ENCODE assay signal across 8 mouse cellular contexts in genomic region chr2:154552424-154552907, GRCm38 (mm10). TPM values are rescaled to one million over a fixed set of nuclear protein-coding genes. Genes with fewer than 3 reads are reported as not detected.
DNase-seq lines count a peak whose midpoint lies in the region; ATAC-seq and TF ChIP-seq lines count a peak whose summit lies in the region.

No protein-coding gene starts in this region.

- peak; percentile 48; the same call in 1 of the 2 replicates for TF ChIP-seq CTCF in embryonic fibroblast, embryonic 13.5 days (IDR thresholded peaks at IDR 0.05; ENCODE audit: borderline replicate concordance, insufficient read depth, low read length)
- TF ChIP-seq CTCF in liver, embryonic 14.5 days (IDR thresholded peaks at IDR 0.05; ENCODE audit: low read depth) = peak; percentile 81

- no peaks in the 10 kb centered on the region for H3K9me3 ChIP-seq in heart, embryonic 10.5 days
- H3K9me3 ChIP-seq in liver, embryonic 14.5 days (ENCODE audit: control insufficient read depth, low read length) = no peaks in the 10 kb centered on the region
- H3K9me3 ChIP-seq in stomach, embryonic 16.5 days (replicated peaks; ENCODE audit: control insufficient read depth, low read length) = no peaks in the 10 kb centered on the region

- WGBS in heart, embryonic 10.5 days = 17% methylated on average over 27 of the region's 27 CpGs
- WGBS in liver, embryonic 14.5 days (ENCODE audit: insufficient replicate concordance) = 23% methylated on average over 27 of the region's 27 CpGs
- WGBS in stomach, embryonic 16.5 days = 24% methylated on average over 27 of the region's 27 CpGs

- no peaks in the 10 kb centered on the region for H3K4me1 ChIP-seq in embryonic fibroblast, embryonic 13.5 days (ENCODE audit: control insufficient read depth, insufficient read depth, low read length)
- peaks cover 39% of the 10 kb centered on the region for H3K4me1 ChIP-seq in heart, embryonic 10.5 days
- H3K4me1 ChIP-seq in liver, embryonic 14.5 days (replicated peaks; ENCODE audit: control insufficient read depth in 2 of 2, insufficient read depth in 2 of 2, low read length in 1 of 2) = peaks cover 2 to 4% of the 10 kb centered on the region in 2 experiments; a peak in 1 of 4 replicates
- peaks cover 10% of the 10 kb centered on the region; the same call in 1 of the 2 replicates for H3K4me1 ChIP-seq in stomach, embryonic 16.5 days (ENCODE audit: control insufficient read depth, insufficient read depth, low read length)

- no peak overlapping the region for H3K9ac ChIP-seq in liver, embryonic 14.5 days (replicated peaks)
- peak overlapping the region; percentile 41 for H3K9ac ChIP-seq in stomach, embryonic 16.5 days (ENCODE audit: low read length)

- peaks cover 69% of the 10 kb centered on the region for H3K27me3 ChIP-seq in heart, embryonic 10.5 days (ENCODE audit: insufficient read depth, poor library complexity, severe bottlenecking)
- peaks cover 27% of the 10 kb centered on the region for H3K27me3 ChIP-seq in liver, embryonic 14.5 days (ENCODE audit: control insufficient read depth, insufficient read depth, low read length)
- H3K27me3 ChIP-seq in stomach, embryonic 16.5 days (ENCODE audit: control insufficient read depth, insufficient read depth, low read length) = peaks cover 20% of the 10 kb centered on the region

- H3K27ac ChIP-seq in embryonic fibroblast, embryonic 13.5 days (ENCODE audit: insufficient read depth, low read length) = no peak overlapping the region
- H3K27ac ChIP-seq in heart, embryonic 10.5 days = peak overlapping the region; percentile 75
- no peak overlapping the region for H3K27ac ChIP-seq in liver, embryonic 14.5 days
- no peak overlapping the region for H3K27ac ChIP-seq in stomach, embryonic 16.5 days (ENCODE audit: low read length)

- TF ChIP-seq POLR2A in embryonic fibroblast, embryonic 13.5 days (IDR thresholded peaks at IDR 0.05; ENCODE audit: low read depth, low read length) = no peak

- TF ChIP-seq EP300 in liver, embryonic 14.5 days (IDR thresholded peaks at IDR 0.05; ENCODE audit: low read depth) = no peak

- no peaks in the 10 kb centered on the region for H3K36me3 ChIP-seq in heart, embryonic 10.5 days
- no peaks in the 10 kb centered on the region for H3K36me3 ChIP-seq in liver, embryonic 14.5 days (replicated peaks; ENCODE audit: control insufficient read depth, insufficient read depth, low read depth)
- no peaks in the 10 kb centered on the region for H3K36me3 ChIP-seq in stomach, embryonic 16.5 days (ENCODE audit: control insufficient read depth, insufficient read depth, low read length)

- H3K4me2 ChIP-seq in liver, embryonic 14.5 days (ENCODE audit: low read depth) = peak overlapping the region; percentile 52
- H3K4me2 ChIP-seq in stomach, embryonic 16.5 days (ENCODE audit: low read depth, low read length) = peak overlapping the region; percentile 42

- peak; percentile 23 for DNase-seq in 3T3-L1 (ENCODE audit: low read depth, low spot score)
- peak; percentile 77 to 87 for DNase-seq in adrenal gland, postnatal 36 days
- no peak for DNase-seq in heart, embryonic 10.5 days (ENCODE audit: low spot score)
- peak; percentile 61 for DNase-seq in kidney, adult 9 months
- DNase-seq in liver, embryonic 14.5 days (ENCODE audit: low read depth in 3 of 3, low spot score in 3 of 3) = no peak
- peak; percentile 61 for DNase-seq in neural tube, embryonic 10.5 days (ENCODE audit: extremely low spot score, low spot score)

- no peak overlapping the region for H3K4me3 ChIP-seq in embryonic fibroblast, embryonic 13.5 days (ENCODE audit: insufficient read depth, low read length)
- peak overlapping the region; percentile 51 for H3K4me3 ChIP-seq in heart, embryonic 10.5 days
- H3K4me3 ChIP-seq in liver, embryonic 14.5 days (ENCODE audit: insufficient read depth in 1 of 2, low read depth in 2 of 2, low read length in 2 of 2) = no peak overlapping the region
- H3K4me3 ChIP-seq in stomach, embryonic 16.5 days (replicated peaks; ENCODE audit: low read length) = peak overlapping the region; percentile 17

- peak; percentile 32; the same call in 1 of the 2 replicates for ATAC-seq in liver, embryonic 14.5 days (ENCODE audit: insufficient read depth)
- peak; percentile 31; the same call in 1 of the 2 replicates for ATAC-seq in stomach, embryonic 16.5 days (ENCODE audit: insufficient read depth, low FRiP score)

RNA-seq across cellular contexts. Expression of gene Actl10, which starts 0.9 kb away (rescaled TPM):
- not detected for total RNA-seq in adrenal gland, postnatal 36 days (2021)
- not detected in 2 replicates for polyA plus RNA-seq in embryonic fibroblast, embryonic 13.5 days (2011; ENCODE audit: insufficient read length, low read depth, missing spikeins)
- 0.31 and 0.43 TPM in 2 replicates for polyA plus RNA-seq in heart, embryonic 10.5 days (2016; fragmentation: Nextera tagmentation; extraction: Ambion mirVana)
- 0.05 TPM in 1 of 2 replicates, not detected in the other for polyA plus RNA-seq in liver, embryonic 14.5 days (2012; rRNA removed)
- not detected in 2 replicates for polyA plus RNA-seq in liver, embryonic 14.5 days (2014; fragmentation: Nextera tagmentation; extraction: Ambion mirVana)
- 0.14 TPM in 1 of 2 replicates, not detected in the other for polyA plus RNA-seq in stomach, embryonic 16.5 days (2015; fragmentation: Nextera tagmentation; extraction: Ambion mirVana)

RNA-seq across cellular contexts. Expression of gene 1700003F12Rik, which starts 5.6 kb away (rescaled TPM):
- under 1 TPM in 1 of 2 experiments, not detected in 1; 0.43 TPM for total RNA-seq in adrenal gland, postnatal 36 days (2021)
- polyA plus RNA-seq in embryonic fibroblast, embryonic 13.5 days (2011; ENCODE audit: insufficient read length, low read depth, missing spikeins) = 1.9 TPM in 1 of 2 replicates, not detected in the other
- polyA plus RNA-seq in heart, embryonic 10.5 days (2016; fragmentation: Nextera tagmentation; extraction: Ambion mirVana) = 1.2 and 1.5 TPM in 2 replicates
- 1.3 TPM in 2 replicates for polyA plus RNA-seq in liver, embryonic 14.5 days (2012; rRNA removed)
- polyA plus RNA-seq in liver, embryonic 14.5 days (2014; fragmentation: Nextera tagmentation; extraction: Ambion mirVana) = 0.90 and 1.1 TPM in 2 replicates
- 0.59 and 1.6 TPM in 2 replicates for polyA plus RNA-seq in stomach, embryonic 16.5 days (2015; fragmentation: Nextera tagmentation; extraction: Ambion mirVana)

RNA-seq across cellular contexts. Expression of gene Necab3, which starts 6.2 kb away (rescaled TPM):
- 1 to 10 TPM; 1.1 to 1.5 TPM for total RNA-seq in adrenal gland, postnatal 36 days (2021)
- polyA plus RNA-seq in embryonic fibroblast, embryonic 13.5 days (2011; ENCODE audit: insufficient read length, low read depth, missing spikeins) = 0.85 and 1.5 TPM in 2 replicates
- polyA plus RNA-seq in heart, embryonic 10.5 days (2016; fragmentation: Nextera tagmentation; extraction: Ambion mirVana) = 0.94 and 1.6 TPM in 2 replicates
- 0.80 and 1.7 TPM in 2 replicates for polyA plus RNA-seq in liver, embryonic 14.5 days (2012; rRNA removed)
- 0.87 and 0.96 TPM in 2 replicates for polyA plus RNA-seq in liver, embryonic 14.5 days (2014; fragmentation: Nextera tagmentation; extraction: Ambion mirVana)
- polyA plus RNA-seq in stomach, embryonic 16.5 days (2015; fragmentation: Nextera tagmentation; extraction: Ambion mirVana) = 1.4 and 1.7 TPM in 2 replicates

RNA-seq across cellular contexts. Expression of gene E2f1, which starts 17.2 kb away (rescaled TPM):
- total RNA-seq in adrenal gland, postnatal 36 days (2021) = 1 to 10 TPM; 8.7 to 9.6 TPM
- polyA plus RNA-seq in embryonic fibroblast, embryonic 13.5 days (2011; ENCODE audit: insufficient read length, low read depth, missing spikeins) = 21.5 and 24.3 TPM in 2 replicates
- polyA plus RNA-seq in heart, embryonic 10.5 days (2016; fragmentation: Nextera tagmentation; extraction: Ambion mirVana) = 18.0 and 18.6 TPM in 2 replicates
- polyA plus RNA-seq in liver, embryonic 14.5 days (2012; rRNA removed) = 26.2 and 26.4 TPM in 2 replicates
- polyA plus RNA-seq in liver, embryonic 14.5 days (2014; fragmentation: Nextera tagmentation; extraction: Ambion mirVana) = 6.0 and 7.6 TPM in 2 replicates
- polyA plus RNA-seq in stomach, embryonic 16.5 days (2015; fragmentation: Nextera tagmentation; extraction: Ambion mirVana) = 8.1 and 9.3 TPM in 2 replicates

RNA-seq across cellular contexts. Expression of gene Pxmp4, which starts 51.0 kb away (rescaled TPM):
- total RNA-seq in adrenal gland, postnatal 36 days (2021) = 10 to 100 TPM; 30.9 to 35.7 TPM
- polyA plus RNA-seq in embryonic fibroblast, embryonic 13.5 days (2011; ENCODE audit: insufficient read length, low read depth, missing spikeins) = 11.8 and 13.2 TPM in 2 replicates
- polyA plus RNA-seq in heart, embryonic 10.5 days (2016; fragmentation: Nextera tagmentation; extraction: Ambion mirVana) = 19.9 and 21.5 TPM in 2 replicates
- polyA plus RNA-seq in liver, embryonic 14.5 days (2012; rRNA removed) = 18.7 and 27.6 TPM in 2 replicates
- 30.2 and 35.4 TPM in 2 replicates for polyA plus RNA-seq in liver, embryonic 14.5 days (2014; fragmentation: Nextera tagmentation; extraction: Ambion mirVana)
- polyA plus RNA-seq in stomach, embryonic 16.5 days (2015; fragmentation: Nextera tagmentation; extraction: Ambion mirVana) = 32.4 and 35.1 TPM in 2 replicates

Comparison
In these comparisons a context has a peak if more than half of its experiments do, and no peak if none do; other contexts are left out.
1. DNase-seq: peak in 3T3-L1 (single experiment), adrenal gland, postnatal 36 days (2 of 2), kidney, adult 9 months (single experiment) and neural tube, embryonic 10.5 days (single experiment); none in heart, embryonic 10.5 days (single experiment) and liver, embryonic 14.5 days (0 of 3).
2. H3K4me3 ChIP-seq: peak in heart, embryonic 10.5 days (single experiment) and stomach, embryonic 16.5 days (single experiment); none in embryonic fibroblast, embryonic 13.5 days (single experiment) and liver, embryonic 14.5 days (0 of 2).